Mouse (Mus musculus): ENCODE results near the gene Gm9913. TPM values are rescaled to one million over a fixed set of nuclear protein-coding genes. Genes with fewer than 3 reads are reported as not detected.

The Gm9913 gene
- polyA plus RNA-seq, 1 experiment from 2014 or later: 0.58 TPM

GRCm38 (mm10) chr2:125481116-125481515, 23.8 kb upstream of the Gm9913 start:
- H3K9me3 ChIP-seq: no peaks in the 10 kb centered on the region
- no peak overlapping the region for H3K27ac ChIP-seq
- 84% methylated on average over 4 of the region's 4 CpGs for WGBS
- peaks cover 10% of the 10 kb centered on the region for H3K4me1 ChIP-seq
- no peak overlapping the region for H3K4me3 ChIP-seq
- no peak for DNase-seq (ENCODE audit: low spot score)
- H3K36me3 ChIP-seq: 0 out of 2 replicates have a peak, but pooled peaks cover 9% of the 10 kb centered on the region
- no peaks in the 10 kb centered on the region for H3K27me3 ChIP-seq (ENCODE audit: insufficient read depth, poor library complexity, severe bottlenecking)

- H3K27me3 ChIP-seq (ENCODE audit: insufficient read depth, poor library complexity, severe bottlenecking): no peaks in the 10 kb centered on the region
- H3K4me3 ChIP-seq: no peak overlapping the region
- 88% methylated on average over 9 of the region's 9 CpGs for WGBS
- 0 out of 2 replicates have a peak, but pooled peaks cover 9% of the 10 kb centered on the region for H3K36me3 ChIP-seq
- H3K27ac ChIP-seq: no peak overlapping the region
- peaks cover 7% of the 10 kb centered on the region for H3K4me1 ChIP-seq
- DNase-seq (ENCODE audit: low spot score): peak; percentile 64
- H3K9me3 ChIP-seq: no peaks in the 10 kb centered on the region
These were observed 23.2 kb upstream of the Gm9913 start for GRCm38 (mm10) chr2:125481531-125482317.

DNA sequence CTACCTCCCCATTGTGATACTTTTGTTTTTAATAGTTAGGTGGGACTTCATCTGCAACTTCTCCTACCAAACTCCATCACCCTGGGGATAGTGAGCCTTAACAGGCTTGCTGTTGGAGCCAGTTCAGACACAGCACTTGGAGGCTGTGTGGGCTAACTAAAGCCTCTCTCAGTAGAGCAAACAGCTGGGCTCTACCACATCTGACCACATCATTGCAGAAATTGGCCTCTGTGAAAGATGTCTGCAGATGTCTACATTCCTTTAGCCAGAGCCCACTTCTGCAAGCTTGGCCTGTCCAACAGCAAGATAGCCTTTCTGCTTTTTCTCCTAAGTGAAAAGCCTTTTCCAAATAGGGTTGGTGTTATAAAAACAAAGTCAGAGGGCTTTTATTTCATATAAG, 20.7 kb upstream of the Gm9913 start:
- DNase-seq (ENCODE audit: low spot score): no peak
- no peaks in the 10 kb centered on the region for H3K9me3 ChIP-seq
- H3K4me3 ChIP-seq: no peak overlapping the region
- no peaks in the 10 kb centered on the region for H3K36me3 ChIP-seq
- no peaks in the 10 kb centered on the region for H3K27me3 ChIP-seq (ENCODE audit: insufficient read depth, poor library complexity, severe bottlenecking)
- H3K4me1 ChIP-seq: peaks cover 12% of the 10 kb centered on the region
- H3K27ac ChIP-seq: no peak overlapping the region

DNA sequence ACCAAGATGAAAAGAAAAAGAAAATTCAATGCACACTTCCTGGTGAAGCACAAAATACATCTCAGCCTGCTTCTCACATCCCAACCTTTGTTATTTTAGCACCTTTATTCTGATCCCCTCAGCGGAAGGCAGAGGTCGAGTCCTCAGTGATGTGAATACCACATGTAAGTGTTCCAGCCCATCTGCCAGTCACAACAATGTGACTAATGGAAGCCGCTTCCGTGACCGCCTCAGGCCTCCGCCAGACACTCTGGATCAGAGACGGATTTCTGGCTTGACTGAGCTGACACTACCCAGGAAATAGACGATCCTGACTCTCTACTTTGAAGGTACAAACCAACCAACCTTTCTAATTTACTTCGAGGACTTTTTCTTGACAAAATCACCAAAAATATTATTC, 20.0 kb upstream of the Gm9913 start:
- H3K27me3 ChIP-seq (ENCODE audit: insufficient read depth, poor library complexity, severe bottlenecking): no peaks in the 10 kb centered on the region
- no peak overlapping the region for H3K27ac ChIP-seq
- no peaks in the 10 kb centered on the region for H3K36me3 ChIP-seq
- no peaks in the 10 kb centered on the region for H3K9me3 ChIP-seq
- DNase-seq (ENCODE audit: low spot score): peak; percentile 60
- 74% methylated on average over 9 of the region's 9 CpGs for WGBS
- H3K4me3 ChIP-seq: no peak overlapping the region
- H3K4me1 ChIP-seq: peaks cover 10% of the 10 kb centered on the region

- WGBS: 93% methylated on average over 1 of the region's 1 CpGs
- Histone ChIP-seq H3K27ac (no peak overlapping the region), H3K4me1 (peaks cover 16% of the 10 kb centered on the region; the same call in 1 of the 2 replicates), H3K36me3 (peaks cover 15% of the 10 kb centered on the region; the same call in 1 of the 2 replicates), H3K9me3 (no peaks in the 10 kb centered on the region), H3K4me3 (no peak overlapping the region), H3K27me3 (ENCODE audit: insufficient read depth, poor library complexity, severe bottlenecking) (no peaks in the 10 kb centered on the region)
- peak; percentile 51 for DNase-seq (ENCODE audit: low spot score)
These were observed 14.9 kb upstream of the Gm9913 start for GRCm38 (mm10) chr2:125489979-125490378.

DNA sequence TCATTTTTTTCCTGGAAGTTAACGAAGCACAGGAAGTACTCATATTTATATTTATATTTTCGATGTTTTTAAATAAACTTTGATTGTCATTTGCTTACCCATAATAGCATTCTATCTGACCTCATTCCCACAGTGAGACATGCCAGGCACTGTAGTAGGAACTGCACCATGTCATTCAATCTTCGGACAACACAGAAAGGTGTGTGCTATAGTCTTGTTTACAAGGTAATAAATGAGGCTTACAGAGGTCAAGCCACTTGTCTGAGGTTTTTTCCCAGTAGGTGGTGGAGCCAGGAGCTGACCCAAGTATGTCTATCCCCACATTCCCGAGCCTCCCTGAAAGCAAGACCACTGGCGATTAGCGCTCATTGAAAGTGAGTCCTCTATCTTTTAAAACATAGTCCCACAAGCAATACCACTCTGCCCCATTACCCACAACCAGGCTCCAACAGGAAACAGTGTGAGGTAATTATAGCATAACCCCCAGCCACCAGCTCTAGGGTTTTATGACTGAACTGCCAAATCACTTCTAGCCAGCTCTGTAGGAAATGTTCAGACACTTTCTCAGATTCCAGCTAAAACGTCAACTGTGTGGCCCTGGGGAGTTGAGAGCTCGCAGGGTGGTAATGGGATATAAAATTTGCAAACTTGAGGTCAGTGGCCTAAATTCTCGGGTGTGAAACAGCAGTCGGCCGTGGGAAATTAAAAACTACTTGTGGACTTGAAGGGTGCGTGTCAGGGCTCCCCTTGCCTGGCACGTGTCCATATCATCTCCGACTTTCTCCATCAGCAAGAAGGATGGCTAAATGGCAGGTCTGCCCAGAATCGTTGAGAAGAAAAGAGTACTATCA, 12.6 kb upstream of the Gm9913 start:
- 66% methylated on average over 15 of the region's 15 CpGs for WGBS
- Histone ChIP-seq H3K9me3 (no peaks in the 10 kb centered on the region), H3K27ac (no peak overlapping the region), H3K4me3 (no peak overlapping the region), H3K27me3 (ENCODE audit: insufficient read depth, poor library complexity, severe bottlenecking) (no peaks in the 10 kb centered on the region), H3K4me1 (peaks cover 18% of the 10 kb centered on the region; the same call in 1 of the 2 replicates), H3K36me3 (peaks cover 26% of the 10 kb centered on the region)
- DNase-seq (ENCODE audit: low spot score): no peak

- no peaks in the 10 kb centered on the region for H3K27me3 ChIP-seq (ENCODE audit: insufficient read depth, poor library complexity, severe bottlenecking)
- no peak overlapping the region for H3K4me3 ChIP-seq
- 91% methylated on average over 2 of the region's 2 CpGs for WGBS
- peaks cover 16% of the 10 kb centered on the region; the same call in 1 of the 2 replicates for H3K4me1 ChIP-seq
- H3K36me3 ChIP-seq: peaks cover 30% of the 10 kb centered on the region
- H3K27ac ChIP-seq: no peak overlapping the region
- no peaks in the 10 kb centered on the region for H3K9me3 ChIP-seq
- peak; percentile 55 for DNase-seq (ENCODE audit: low spot score)
These were observed 10.6 kb upstream of the Gm9913 start for GRCm38 (mm10) chr2:125494291-125494690.

DNA sequence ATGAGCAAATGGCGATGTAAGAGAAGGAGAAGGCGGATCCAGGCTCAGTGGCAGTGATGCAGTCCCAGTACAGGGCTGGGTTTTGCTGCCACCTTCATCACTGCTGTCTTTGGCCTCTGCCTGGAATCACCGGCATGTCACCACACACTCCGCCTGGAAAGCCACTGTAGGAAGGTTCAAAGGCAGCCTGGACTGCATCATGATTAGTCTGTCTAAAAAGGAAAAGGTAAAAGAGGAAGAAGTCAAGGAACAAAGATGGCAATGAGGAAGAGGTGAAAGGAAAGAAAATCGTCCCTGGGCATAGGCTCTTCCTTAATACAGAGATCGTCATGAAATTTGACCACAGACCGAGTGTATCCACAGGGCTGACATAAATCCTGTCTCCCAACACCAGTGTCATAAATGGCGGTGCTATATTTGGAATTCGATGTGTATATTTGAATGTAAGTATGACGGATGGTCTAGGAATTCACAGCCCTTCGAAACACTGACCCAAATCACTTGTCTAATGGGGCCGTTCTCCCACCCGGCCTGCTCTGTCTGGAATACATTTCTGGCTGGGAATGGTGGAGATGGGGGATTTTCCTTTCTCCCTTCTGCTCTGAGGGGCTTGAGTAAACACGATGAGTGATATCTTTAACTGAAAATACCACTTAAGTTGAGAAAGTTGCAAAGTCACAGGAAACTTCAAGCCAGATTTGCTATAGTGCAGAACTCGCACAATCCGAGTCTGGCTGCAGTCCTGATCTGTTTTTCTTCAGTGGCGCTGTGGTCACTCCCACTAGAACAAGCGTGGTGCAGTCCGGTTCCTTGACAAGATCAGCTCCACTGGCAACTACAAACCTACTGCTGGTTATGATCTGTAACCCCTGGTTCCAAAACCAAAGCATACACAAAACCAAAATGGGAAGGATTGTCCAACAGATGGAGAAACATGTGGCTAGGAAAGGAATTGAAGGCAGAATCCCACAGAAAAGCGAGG, 9.8 kb upstream of the Gm9913 start:
- Histone ChIP-seq H3K27me3 (ENCODE audit: insufficient read depth, poor library complexity, severe bottlenecking) (no peaks in the 10 kb centered on the region), H3K4me3 (no peak overlapping the region), H3K27ac (no peak overlapping the region), H3K36me3 (peaks cover 30% of the 10 kb centered on the region), H3K4me1 (peaks cover 16% of the 10 kb centered on the region; the same call in 1 of the 2 replicates), H3K9me3 (no peaks in the 10 kb centered on the region)
- 64% methylated on average over 20 of the region's 20 CpGs for WGBS
- peak; percentile 69 for DNase-seq (ENCODE audit: low spot score)

DNA sequence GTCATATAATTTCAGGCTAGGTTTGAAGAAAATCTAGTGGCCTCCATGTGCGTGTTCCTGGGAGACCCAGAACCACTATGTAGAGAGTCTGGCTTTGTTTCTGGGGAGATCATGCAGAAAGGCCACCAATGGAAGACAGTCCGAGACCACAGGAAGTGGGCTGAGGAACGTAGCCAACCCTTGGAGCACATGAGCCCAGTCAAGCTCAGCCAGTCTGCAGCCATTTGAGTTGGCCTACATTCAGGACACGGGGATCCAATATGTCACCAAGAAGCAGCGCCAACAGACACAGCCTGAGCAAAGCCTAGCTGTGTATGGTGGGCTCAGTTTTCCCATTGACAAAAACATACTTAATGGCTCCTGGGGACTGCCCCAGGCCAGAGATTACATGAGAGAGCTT, 8.2 kb upstream of the Gm9913 start:
- Histone ChIP-seq H3K36me3 (peaks cover 30% of the 10 kb centered on the region), H3K4me1 (peaks cover 16% of the 10 kb centered on the region; the same call in 1 of the 2 replicates), H3K27ac (no peak overlapping the region), H3K27me3 (ENCODE audit: insufficient read depth, poor library complexity, severe bottlenecking) (no peaks in the 10 kb centered on the region), H3K4me3 (no peak overlapping the region), H3K9me3 (no peaks in the 10 kb centered on the region)
- 87% methylated on average over 5 of the region's 5 CpGs for WGBS
- DNase-seq (ENCODE audit: low spot score): peak; percentile 70

DNA sequence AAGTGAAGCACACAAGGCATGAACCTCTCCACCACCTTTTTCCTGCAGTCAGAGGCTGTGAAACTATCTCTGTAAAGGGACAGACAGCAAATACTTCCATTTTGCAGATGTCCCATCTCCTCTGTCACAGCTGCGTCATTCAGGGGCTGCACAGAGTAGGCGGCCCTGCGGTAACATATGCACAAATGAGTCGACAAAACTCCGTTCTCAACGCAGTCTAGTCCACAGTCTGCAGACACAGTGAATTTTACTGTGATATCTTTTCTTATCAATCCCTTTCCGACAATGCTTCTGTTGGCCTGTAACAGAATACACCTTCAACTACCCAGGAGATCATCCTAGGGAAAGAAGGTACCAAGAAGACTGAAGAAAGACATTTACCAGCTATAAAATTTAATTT, 6.7 kb upstream of the Gm9913 start:
- no peaks in the 10 kb centered on the region for H3K9me3 ChIP-seq
- H3K36me3 ChIP-seq: peaks cover 41% of the 10 kb centered on the region
- H3K27me3 ChIP-seq (ENCODE audit: insufficient read depth, poor library complexity, severe bottlenecking): no peaks in the 10 kb centered on the region
- peaks cover 10% of the 10 kb centered on the region; the same call in 1 of the 2 replicates for H3K4me1 ChIP-seq
- H3K27ac ChIP-seq: no peak overlapping the region
- no peak overlapping the region for H3K4me3 ChIP-seq
- DNase-seq (ENCODE audit: low spot score): no peak
- WGBS: 76% methylated on average over 7 of the region's 7 CpGs

GRCm38 (mm10) chr2:125501526-125501925, 3.4 kb upstream of the Gm9913 start:
- Histone ChIP-seq H3K9me3 (no peaks in the 10 kb centered on the region), H3K27me3 (ENCODE audit: insufficient read depth, poor library complexity, severe bottlenecking) (no peaks in the 10 kb centered on the region), H3K4me1 (peaks cover 21% of the 10 kb centered on the region), H3K36me3 (peaks cover 25% of the 10 kb centered on the region), H3K4me3 (no peak overlapping the region), H3K27ac (no peak overlapping the region)
- DNase-seq (ENCODE audit: low spot score): no peak

DNA sequence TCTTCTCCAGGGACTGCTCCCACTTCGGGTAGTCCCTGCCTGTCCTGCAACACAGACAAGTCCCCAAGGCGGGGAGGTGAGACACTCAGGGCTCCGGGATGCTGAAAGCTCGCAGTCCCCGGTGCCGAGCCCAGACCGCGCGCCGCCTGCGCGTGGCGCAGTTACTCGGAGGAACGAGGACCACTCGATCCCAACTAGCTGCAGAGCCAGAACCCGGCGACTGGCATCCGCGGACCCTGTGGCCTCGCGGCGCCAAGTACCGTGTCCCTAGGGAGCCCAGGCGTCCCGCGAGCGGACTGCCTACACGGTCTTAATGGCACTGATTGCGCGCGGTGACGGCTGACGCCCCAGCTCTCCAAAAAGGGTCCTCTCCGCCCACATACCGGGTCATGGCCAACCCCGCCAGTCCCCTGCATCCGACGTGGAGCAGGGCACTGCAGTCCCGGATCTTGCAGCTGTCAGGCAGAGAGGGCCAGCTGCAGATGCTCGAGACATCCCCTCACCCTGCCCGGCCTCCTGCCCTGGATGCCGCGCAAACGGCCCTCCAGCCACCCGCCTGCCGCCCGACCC, 942 bp downstream of the Gm9913 start:
- peaks cover 29% of the 10 kb centered on the region for H3K4me1 ChIP-seq
- under 1% methylated on average over 48 of the region's 48 CpGs for WGBS
- H3K27ac ChIP-seq: peak overlapping the region; percentile 85
- peak; percentile 84 for DNase-seq (ENCODE audit: low spot score)
- H3K36me3 ChIP-seq: peaks cover 15% of the 10 kb centered on the region; the same call in 1 of the 2 replicates
- no peaks in the 10 kb centered on the region for H3K9me3 ChIP-seq
- H3K4me3 ChIP-seq: peak overlapping the region; percentile 74
- peaks cover 20% of the 10 kb centered on the region for H3K27me3 ChIP-seq (ENCODE audit: insufficient read depth, poor library complexity, severe bottlenecking)

Data from heart, embryonic 10.5 days (tissue).